Mouse (Mus musculus): ENCODE data around the gene Nipsnap3b. TPM values are rescaled to one million over a fixed set of nuclear protein-coding genes. Genes with fewer than 3 reads are reported as not detected.

Gene Nipsnap3b
- total RNA-seq, 2 experiments from 2014 or later = 14.2 to 15.9 TPM

DNA sequence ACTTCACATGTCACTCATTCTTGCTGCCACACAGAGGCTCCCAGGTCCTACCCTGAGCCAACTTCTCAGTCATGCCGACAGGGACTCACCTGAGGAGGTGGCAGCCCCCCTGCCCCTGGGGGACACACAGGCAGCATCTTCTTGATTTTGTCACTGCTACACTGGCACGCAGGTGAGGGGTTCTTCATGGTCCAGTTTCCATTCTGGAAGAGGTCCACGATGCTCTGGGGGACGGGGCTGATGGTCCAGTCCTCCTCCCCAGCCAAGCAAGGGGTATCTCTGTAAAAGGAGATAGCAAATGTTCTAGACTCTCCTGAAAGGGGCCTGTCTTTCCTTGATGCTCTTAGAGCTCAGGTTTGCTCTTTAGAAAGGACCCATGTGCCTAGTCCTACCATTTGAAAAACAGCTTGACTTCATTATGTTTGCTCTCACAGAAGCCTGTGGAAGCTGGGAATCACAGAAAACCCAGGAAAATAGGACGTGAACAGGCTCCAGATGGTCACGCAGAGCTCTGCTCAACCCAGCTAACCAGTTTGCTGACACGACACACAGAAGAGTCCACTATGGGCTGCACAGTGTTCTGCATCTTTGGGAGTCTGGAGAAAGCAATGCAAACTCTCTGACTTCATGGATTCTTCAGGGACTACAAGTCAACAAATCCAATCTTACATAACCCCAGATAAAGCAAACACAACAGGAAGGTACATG lies 50.8 kb downstream of the Nipsnap3b start:
- intact Hi-C loops (cut with DNase I) = no loop called here
- DNase-seq (ENCODE audit: low spot score in 2 of 2) = peak in 1 of 2 experiments; percentile 11

Other genes starting within 250 kb of the Nipsnap3b start
- not detected for gene Olfr275, start 197.3 kb upstream of the Nipsnap3b start, total RNA-seq (2021)
- not detected for gene Olfr273, start 152.6 kb upstream of the Nipsnap3b start, total RNA-seq (2021)
- gene Olfr272, start 92.7 kb upstream of the Nipsnap3b start, total RNA-seq (2021) = not detected
- not detected for gene Olfr270, start 47.3 kb upstream of the Nipsnap3b start, total RNA-seq (2021)
- not detected for gene Nipsnap3a, start 22.6 kb upstream of the Nipsnap3b start, total RNA-seq (2021)
- 10 to 100 TPM; 23.2 to 23.5 TPM for gene Abca1, start 148.0 kb downstream of the Nipsnap3b start, total RNA-seq (2021)